Mouse (Mus musculus) cerebellum, adult 2 months (tissue): ENCODE data around the gene Lyz2.
"Not testable (repeated sequence)": the region's sequence is repeated elsewhere in the genome, so short reads cannot be mapped to it uniquely, and the experiment has no call there.

Experiments used
- CTCF ChIP-seq: fragments of 200-500 bp; IDR thresholded peaks from 2 replicates; pipeline ENCODE4 v1.5.1; 2011; ENCODE audit warnings: low read depth, mild to moderate bottlenecking, control low read depth, low read length, moderate library complexity, borderline replicate concordance; ENCODE audit not compliant: insufficient read depth
- POLR2A ChIP-seq: fragments of 200-500 bp; IDR thresholded peaks from 2 replicates; pipeline ENCODE4 v1.6.1; 2011; ENCODE audit warnings: low read length, control low read depth, borderline replicate concordance; ENCODE audit not compliant: insufficient read depth

GRCm38 (mm10) chr10:117290936-117291335, 8.8 kb upstream of the Lyz2 start:
- TF ChIP-seq CTCF, POLR2A: not testable (repeated sequence)
